Mouse (Mus musculus) T-helper 1 cell (primary cell): Measurements from ENCODE around the gene Ctnna3.
"Not testable (repeated sequence)": the region's sequence is repeated elsewhere in the genome, so short reads cannot be mapped to it uniquely, and the experiment has no call there.

Experiments used
- in situ Hi-C: fragments of 300-600 bp; cut with MboI, MseI; formaldehyde crosslinking; loops from one replicate; pipeline ENCODE4 v1.15.1; 2025; ENCODE audit warnings: high pct_unique_total_duplicates

The Ctnna3 gene

DNA sequence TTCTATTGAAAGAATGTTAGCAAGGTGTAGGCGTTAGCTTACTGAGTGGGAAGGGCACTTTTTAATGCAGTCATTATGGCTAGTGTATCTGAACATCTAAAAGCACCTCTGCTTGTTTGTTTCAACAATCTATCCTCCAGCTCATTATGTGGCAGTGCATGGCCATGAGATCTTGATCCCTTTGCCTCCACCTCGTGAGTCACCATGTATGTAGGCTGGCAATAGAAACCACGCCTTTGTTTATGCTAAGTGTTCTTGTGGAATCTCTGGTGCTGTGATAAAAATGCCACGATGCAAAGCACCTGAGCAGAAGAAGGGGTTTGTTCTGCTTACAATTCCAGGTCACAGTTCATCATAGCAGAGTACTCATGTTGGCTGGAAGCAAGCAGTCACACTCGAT, 1053.4 kb downstream of the Ctnna3 start:
- in situ Hi-C loops, result no loop called here

DNA sequence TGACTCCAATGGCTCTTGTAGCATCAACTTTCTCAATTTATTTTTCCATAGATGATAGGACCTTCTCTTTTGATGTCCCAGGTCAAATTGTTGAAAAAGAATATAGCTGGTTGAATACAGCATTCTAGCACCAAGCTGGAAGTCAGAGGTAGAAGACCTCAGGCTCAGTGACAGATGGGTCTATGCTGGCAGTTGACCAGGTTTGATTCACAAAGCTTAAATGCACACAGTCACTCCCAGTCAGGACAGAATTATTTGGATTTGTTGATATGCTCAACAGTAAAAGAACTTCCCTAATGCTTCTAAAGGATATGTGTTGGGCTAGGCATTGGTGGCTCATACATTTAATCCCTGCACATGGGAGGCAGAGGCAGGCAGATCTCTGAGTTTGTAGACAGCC, 1059.6 kb downstream of the Ctnna3 start:
- in situ Hi-C loops, result no loop called here

DNA sequence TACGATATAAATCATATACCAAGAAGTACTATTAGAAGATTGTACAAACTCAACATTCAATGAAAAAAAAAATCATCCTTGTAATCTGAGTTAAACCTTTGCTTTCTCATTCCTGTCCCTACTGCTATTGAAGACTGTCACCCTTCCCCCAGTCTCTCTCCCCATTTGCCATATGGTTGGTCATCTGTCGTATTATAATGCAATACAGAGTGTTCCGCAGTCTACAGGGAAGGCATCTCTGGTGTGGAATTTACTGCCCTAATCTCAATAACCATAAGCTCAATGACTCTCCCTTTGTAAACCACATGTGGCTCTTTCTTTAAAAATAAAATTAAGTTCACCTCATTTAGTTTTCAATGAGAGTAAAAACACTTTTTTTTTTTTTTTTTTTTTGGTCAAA, 1113.7 kb downstream of the Ctnna3 start:
- in situ Hi-C loops, result no loop called here

DNA sequence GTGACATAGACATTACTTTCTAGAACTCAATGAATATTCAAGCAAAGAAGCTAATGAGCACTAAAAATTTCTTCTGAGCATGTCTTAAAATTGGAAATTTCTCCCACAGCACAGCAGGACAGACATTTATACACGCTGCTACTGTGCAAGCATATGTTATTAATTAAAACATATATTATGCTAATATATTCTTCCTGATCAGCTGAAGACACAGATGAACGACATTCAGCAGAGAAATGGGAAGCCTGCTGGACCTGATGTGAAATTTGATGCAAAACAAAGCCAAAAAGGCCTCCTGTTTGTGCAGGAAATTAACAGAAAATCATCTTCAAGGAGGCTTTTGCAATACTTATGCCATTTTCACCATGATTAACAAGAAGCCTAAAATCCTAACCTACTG, 1114.5 kb downstream of the Ctnna3 start:
- in situ Hi-C loops, result no loop called here

DNA sequence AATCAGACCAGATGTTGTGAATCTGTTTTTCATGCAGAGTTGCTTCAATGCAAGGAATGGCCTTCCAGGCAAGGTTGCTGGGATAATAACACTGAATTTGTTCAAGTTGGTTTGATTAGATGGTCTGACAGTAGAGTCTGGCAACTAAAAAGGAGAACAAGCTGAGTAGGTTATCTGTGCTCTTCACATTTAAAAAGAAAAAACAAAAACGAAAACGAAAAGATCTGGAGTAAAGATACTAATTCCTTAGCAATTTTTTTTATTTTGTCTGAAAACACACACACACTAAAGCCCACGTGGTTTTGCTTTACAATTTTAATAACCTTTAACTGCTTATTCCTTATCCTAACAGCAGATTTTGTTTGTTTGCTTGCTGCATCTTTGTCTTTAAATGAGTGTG, 1141.4 kb downstream of the Ctnna3 start:
- in situ Hi-C loops, result no loop called here

DNA sequence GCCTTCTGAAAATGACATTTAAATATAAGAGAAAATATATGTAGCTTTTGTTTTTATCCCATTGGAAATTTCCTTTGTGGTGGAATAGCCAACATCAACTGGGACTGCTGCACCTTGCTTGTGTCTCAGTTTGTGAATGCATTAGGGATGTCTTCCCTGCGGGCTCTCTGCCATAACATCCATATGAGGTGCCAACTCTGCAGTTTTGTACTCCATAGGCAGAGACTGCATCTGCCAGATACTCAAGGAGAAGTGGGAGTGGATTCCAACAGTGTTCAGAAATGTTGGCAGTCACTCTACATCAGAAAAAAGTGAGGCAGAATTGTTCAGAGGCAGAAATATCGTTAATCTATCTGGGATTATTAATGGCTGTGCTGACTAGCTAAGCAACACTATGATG, 1158.2 kb downstream of the Ctnna3 start:
- in situ Hi-C loops, result no loop called here

DNA sequence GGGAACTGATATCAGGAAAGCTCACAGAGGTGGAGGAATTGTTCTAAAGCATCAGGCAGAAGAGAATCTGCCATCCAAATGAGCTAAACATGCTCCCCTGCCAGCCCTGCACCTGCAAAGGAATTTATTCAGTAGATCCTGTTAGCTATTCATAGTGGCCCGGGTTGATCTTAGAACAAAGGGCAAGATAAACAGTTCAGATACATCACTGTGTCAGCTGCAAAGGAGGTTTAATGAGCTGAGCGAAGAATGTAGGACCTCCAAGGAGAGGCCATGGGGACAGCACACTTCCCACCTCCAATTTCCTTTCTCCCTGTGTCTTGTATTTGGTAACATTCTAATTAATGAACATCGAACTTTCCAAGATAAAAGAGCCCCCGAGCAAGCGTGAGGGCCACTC, 1206.9 kb downstream of the Ctnna3 start:
- in situ Hi-C loops, result no loop called here

DNA sequence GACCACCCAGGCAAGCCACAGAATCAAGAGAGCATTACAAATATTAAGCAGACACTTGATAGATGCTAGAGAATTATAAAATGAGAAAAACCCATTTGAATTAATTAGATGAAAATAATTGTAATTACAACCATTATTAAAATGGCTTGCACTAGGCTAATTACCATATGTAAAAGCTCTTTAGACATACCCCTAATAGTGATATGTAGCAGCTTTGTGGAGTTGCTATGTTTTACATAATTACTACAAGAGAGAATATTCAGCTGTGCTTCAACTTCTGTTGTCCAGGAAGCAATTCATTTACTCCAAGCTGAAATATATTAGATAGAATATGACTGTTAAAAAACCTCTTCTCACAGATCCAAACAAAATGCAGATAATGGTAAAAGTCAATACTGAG, 1209.2 kb downstream of the Ctnna3 start:
- in situ Hi-C loops, result no loop called here

DNA sequence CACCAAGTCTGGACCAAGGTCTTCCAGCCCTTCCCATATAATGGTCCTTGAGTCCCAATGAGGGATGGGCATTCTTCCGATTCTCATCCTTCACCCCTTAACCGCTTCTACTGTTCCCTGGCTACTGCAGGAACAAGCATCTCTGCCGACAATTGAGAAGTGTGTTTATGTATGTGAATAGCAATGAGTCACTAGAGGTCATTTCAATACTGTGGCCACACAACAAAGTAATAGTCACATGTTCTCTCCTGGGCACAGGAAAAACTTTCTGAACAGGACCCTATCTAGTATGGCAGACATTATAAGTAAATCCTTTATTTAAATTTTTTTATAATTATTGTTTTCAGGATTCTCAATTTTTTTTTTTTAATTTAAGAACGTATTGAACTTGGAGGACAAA, 1211.2 kb downstream of the Ctnna3 start:
- in situ Hi-C loops, result no loop called here

DNA sequence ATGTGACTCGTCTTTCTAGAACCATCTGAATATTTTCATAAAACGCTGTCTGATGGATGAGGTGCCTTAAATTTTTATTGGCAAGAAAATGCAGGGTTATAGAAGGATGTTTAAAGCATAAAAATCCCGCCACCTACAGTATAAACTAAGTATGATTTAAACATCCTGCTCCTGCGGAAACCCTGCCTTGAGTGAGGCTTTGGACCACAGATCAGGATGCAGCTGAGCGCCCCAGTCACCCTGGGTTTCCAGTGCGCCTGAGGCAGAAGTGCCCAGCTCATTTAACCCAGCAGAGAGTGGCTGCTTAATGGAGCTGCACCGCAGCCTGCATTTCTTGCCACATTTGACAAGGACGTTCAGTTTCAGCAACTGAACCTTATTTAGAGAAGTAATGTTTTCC, 1211.7 kb downstream of the Ctnna3 start:
- in situ Hi-C loops, result no loop called here

DNA sequence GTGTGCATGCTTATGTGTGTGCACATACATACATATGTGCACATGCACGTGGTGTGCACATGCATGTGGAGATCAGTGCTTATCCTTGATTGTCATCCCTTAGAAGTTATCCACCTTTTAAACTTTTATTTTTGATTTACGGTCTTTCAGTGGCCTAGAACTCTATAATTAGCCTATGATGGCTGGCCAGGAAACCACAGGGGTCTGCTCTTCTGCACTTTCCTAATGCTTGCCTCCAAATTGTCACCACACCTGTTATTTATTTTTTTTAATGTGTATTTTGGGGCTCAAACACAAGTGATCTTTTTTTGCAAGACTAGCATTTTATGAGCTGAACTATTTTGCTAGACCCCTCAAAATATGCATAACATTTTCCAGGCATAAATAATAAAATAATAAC, 1214.1 kb downstream of the Ctnna3 start:
- in situ Hi-C loops, result no loop called here

DNA sequence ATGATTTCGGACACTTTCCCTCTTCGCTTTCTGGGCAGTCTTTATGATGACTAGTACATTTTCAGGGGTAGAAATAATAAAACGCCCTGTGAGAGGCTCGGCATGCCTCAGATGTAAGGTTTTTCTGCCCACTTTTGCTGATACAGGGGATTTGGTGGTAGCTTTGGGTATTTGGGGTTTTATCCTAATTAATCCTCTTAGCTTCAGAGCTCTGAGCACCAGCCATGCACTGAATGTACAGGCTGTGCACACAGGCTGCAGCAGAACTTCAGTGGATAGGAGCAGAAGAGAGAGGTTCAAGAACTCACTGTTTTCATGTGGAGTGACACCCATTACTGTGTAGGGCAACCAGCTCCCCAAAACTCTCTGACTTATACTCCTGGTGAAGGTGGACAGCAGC, 1231.3 kb downstream of the Ctnna3 start:
- in situ Hi-C loops, result no loop called here

DNA sequence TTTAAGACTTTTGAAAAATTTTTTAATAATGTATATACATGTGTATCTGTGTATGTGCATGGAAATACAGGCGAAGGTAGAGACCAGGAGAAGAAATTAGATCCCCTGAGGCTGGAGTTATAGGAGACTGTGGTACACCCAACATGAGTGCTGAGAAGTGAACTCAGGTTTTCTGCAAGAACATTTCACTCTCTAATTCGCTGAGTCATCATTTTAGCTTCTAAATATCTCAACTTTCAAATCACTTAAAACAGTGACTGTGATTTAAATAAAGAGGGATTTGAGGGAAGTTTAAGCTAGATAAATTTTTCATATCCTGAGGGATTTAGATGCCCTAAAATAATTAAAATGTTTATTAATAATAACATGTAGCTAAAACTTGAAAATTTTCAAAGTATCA, 1241.6 kb downstream of the Ctnna3 start:
- in situ Hi-C loops, result no loop called here

DNA sequence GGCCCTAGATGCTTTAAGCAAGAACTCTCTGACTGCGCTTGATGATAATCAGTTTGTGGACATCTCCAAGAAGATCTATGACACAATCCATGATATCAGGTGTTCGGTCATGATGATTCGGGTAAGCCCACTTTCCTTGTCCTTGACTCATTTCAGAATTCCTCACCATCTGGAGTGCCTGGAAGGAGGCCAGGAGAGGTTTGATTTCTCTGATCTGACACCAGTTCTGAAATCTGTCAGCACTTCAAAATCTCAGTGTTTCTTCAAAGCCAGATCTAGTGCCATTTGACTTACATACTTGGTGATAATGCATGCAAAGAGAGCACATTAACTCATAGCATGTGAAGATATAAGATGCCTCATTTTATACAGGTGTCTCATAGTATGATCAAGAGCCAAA, 1245.9 kb downstream of the Ctnna3 start:
- in situ Hi-C loops, result no loop called here

DNA sequence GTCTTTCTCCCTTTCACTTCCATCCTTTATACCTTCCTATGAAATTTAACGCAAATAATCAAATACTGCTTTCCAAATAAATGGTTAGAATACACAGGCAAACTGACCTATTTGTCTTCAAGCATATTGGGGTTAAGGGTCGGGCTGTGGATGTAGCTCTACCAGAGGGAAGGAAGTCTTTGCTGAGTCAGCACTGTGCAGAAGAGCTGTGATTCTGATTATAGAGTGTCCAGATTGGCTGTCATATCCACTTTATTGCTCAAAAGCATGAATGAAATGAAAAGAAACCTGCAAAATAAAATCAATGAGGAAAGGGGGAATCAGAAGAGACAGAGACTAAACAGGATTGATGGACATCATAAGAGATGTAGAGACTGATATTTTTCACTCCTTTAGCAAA, 1280.1 kb downstream of the Ctnna3 start:
- in situ Hi-C loops, result no loop called here

DNA sequence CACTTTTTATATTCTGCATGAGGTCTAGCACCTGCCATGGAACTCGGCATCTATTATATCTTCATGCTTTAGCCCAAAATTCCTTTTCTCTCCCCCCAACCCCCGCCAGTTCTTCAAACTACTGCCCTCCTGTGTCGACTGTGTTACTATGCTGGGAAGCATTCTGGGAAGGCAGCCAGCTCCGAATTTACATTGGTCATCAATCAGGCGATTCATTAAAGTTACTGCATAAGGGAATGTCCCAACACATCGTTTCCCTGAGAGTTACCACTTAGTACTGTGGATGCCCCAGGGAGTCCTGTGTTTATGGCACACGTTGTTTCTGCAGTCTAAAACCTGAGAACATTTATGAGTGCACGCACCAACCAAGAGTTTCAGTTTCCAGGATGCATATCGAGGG, 1288.1 kb downstream of the Ctnna3 start:
- in situ Hi-C loops, result no loop called here

DNA sequence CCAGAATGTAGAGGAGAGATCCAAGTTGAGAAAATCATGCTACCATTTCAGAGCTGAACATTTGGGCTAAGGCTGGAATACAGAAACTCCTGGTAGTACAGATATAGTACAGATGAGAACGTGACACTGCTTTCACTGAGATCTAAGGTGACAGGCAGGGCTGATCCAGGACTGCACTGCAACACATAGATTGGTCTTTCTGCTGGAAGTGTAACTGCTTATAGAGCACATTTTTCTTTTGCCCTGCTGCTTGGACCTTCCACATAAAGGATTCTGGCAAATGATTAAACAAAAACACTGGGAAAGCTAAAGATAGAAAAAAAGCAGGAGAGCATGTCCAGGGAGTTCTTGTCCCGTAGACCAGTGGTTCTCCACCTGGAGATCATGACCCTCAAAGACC, 1305.8 kb downstream of the Ctnna3 start:
- in situ Hi-C loops, result loop anchor here (10.0 kb wide), 1 partner anchor 1101 kb away; no protein-coding TSS in a partner anchor

DNA sequence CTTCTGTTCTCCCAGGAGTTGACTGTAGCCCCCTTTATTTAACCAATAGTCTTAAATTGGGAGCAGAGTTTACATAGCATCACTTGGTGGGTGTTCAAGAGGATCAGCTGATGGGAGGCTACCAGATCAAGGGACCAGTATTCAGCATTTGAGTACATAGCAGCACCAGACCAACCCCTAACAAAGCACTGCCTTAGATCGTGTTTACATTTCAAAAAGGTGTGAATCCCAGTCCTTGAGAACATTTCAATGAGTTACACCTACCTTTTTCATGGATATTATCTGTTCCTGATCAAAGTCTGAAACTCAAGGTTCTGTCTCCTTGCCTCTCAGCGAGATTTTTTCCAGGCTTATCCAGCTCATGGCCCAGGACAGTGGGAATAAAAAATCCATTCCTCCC, 1306.7 kb downstream of the Ctnna3 start:
- in situ Hi-C loops, result loop anchor here (10.0 kb wide), 1 partner anchor 1102 kb away; no protein-coding TSS in a partner anchor

DNA sequence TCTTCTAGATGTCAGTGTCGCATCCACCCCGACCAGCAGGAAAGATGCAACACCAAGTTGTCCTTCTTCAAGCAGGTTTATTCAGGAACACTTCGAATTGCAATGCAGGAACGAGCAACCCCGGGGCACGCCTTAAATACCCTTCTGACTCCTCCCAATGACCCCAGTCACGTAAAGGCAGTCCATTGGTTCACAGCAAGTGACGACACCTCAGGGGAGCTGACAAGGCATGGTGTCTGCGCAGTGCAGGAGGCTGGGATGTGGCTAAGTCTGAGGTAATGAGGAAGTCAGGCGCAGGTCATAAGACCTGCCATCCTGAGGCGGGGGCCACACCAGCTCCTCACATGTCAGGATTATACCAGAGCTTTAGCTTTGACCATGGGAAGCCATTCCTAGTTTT, 1311.8 kb downstream of the Ctnna3 start:
- in situ Hi-C loops, result not testable (repeated sequence)

DNA sequence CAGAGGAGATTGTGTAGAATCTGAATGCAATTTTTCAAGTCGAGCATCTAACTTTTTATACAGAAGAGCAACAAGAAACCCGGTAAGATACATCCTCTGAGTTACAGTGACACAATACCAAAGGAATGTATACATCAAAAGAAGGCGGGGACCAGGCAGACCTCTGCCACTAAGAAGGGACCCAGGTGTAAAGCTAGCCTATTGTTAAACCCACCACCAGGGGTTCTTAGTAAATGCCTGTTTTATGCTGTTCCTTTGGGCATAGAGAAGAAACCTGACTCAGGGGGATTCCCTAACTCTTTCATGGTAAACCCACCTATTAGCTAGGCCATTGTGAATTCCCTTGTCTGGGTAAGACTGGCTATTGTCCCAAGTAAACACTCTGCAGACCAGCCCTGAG, 1314.2 kb downstream of the Ctnna3 start:
- in situ Hi-C loops, result not testable (repeated sequence)

DNA sequence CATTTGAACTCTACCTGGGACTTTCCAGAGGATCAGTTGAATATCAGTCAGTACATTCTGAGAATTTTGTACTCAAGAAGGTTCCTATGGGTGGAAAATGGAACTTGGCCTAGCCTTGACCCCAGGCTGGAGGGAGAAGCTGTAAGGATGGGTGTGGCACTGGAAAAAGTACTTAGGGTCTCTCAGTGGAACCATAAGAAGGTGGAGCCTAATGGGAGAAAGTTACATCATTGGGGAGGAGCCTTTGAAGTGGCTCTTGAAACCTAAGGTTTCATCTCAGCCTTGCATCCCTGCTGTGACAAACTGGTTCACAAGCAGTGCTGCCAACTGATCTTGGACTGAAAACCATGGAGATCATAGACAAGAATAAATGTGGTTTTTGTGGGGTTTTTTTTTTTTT, 1318.8 kb downstream of the Ctnna3 start:
- in situ Hi-C loops, result no loop called here

DNA sequence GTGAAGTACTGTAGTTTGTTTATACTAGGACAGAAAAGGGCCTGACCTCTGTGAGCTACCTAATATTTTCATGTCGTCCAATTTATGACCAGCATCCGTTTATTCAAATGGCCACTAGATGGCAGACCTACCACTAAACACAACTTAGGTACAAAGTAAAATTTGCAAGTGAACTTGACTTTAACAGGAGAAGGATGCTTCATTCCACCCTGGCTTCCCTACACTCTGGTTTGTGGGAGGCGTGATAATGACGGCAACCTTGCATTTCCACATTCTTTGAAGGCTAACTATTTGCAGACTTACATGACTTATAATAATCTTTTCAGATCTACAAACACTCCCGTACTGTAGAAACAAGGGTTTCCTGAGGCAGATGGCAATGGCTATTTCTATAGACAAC, 1320.9 kb downstream of the Ctnna3 start:
- in situ Hi-C loops, result no loop called here

DNA sequence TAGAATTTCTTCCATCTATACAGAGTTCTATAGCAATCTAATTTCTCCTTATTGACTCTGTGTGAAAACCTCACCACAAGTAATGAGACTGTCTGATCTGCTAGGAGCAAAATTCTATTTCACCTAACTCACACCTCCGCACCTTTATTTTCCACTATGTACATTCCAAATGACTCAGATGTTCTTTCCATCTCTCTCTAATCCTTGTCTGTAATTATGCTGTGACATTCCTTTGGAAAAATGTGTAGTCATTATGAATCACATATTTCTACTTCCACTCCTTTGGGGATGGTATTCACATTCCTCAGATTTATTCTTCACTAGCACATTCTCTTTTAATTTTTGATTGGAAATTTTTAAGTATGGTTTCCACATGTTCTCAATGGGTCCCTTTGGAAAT, 1406.4 kb downstream of the Ctnna3 start:
- in situ Hi-C loops, result no loop called here

DNA sequence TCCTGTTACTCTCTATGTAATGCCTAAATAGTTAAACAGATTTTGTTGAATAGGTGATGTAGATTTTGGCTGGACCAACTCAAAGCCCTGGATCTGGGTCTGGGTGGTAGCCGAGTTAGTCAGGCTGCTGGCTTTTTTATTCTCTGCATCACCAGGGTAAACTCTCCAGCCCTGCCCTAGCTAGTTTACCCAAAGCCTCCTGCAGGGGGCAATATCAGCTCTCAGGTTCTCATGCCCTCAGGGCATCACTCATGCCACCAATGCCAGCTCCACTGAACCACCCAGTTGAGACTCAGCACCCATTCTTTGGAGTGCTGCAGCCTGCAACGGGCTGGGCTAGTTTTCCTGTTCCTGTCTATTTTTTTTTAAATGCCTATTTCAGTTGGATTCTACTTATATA, 1431.5 kb downstream of the Ctnna3 start:
- in situ Hi-C loops, result no loop called here

DNA sequence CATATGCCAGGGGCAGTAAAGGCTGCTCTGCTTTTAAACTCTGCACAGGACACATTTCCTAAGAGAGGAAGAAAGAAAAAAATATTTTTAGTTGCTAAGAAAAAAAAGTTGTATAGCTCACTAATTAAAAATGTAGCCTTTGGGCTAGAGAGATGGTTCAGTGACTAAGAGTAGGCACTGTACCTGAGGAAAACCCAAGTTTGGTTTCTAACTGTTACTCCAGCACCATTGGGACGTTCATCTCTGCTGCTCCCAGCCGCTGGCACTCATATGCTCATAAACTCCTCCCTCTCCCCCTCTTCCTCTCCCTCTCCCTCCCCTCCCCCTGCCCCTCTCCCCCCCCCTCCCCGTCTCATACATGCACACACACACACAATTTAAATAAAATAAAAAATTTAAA, 1441.0 kb downstream of the Ctnna3 start:
- in situ Hi-C loops, result no loop called here
